Mouse (Mus musculus) right cerebral cortex, postnatal 36 days (tissue): ENCODE measurements around the gene Ldlr.
"Not testable (repeated sequence)": the region's sequence is repeated elsewhere in the genome, so short reads cannot be mapped to it uniquely, and the experiment has no call there.

Source experiments
- DNase-seq, 2 experiments: peaks; one replicate each; pipeline ENCODE4 v3.0.0; 2022; ENCODE audit warnings: low spot score in 2 of 2, mixed read lengths in 1 of 2

Gene Ldlr

GRCm38 (mm10) chr9:21788234-21788633 is 65.0 kb downstream of the Ldlr start:
- DNase-seq: no peak

DNA sequence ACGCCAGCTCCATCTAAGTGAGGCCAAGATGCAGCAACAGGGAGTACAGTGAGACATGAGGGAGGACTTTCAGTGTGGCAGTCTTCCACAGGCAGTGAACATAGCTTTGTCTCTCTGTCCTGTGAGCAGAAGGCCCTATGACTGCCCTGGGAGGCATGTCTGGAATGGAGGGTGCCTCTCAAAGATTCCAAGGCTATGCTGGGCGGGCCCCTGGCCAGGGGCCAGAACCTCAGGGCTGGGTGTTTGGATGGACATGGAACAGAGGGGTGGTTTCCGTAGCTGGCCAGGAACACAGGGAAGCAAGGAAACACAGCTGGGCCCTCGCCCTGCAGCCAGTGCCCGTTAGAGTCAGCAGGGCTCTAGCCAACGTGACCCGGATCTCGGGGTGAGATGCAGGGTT is 68.6 kb downstream of the Ldlr start:
- no peak for DNase-seq

DNA sequence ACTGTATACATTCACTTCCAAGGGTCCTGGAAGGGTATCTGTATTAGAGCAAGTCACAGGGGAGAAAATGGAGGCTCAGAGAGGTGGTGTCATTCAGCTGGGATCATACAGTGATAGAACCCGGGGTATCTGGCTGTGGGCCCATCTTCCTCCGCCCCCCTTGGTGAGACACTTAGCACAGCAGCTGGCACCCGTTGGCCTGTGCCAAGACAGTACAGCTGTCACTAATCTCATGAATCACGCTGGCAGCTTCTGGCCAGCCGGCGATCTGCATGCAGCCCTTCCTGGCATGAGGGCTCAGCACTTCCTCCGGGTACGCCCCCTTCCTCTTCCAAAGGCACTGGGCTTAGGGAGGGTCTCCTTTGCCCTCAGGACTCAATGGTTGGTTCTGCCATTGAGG is 69.4 kb downstream of the Ldlr start:
- DNase-seq: peak; percentile 42 to 59

DNA sequence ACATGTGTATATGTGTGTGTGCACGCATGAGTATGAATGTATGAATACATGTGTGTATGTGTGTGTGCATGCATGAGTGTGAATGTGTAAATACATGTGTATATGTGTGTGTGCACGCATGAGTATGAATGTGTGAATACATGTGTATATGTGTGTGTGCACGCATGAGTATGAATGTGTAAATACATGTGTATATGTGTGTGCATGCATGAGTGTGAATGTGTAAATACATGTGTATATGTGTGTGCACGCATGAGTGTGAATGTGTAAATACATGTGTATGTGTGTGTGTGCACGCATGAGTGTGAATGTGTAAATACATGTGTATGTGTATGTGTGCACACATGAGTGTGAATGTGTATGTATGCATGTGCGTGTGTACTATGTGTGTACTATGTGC is 70.2 kb downstream of the Ldlr start:
- not testable (repeated sequence) for DNase-seq

- no peak for DNase-seq
These were observed 71.1 kb downstream of the Ldlr start for GRCm38 (mm10) chr9:21794344-21794834.

DNA sequence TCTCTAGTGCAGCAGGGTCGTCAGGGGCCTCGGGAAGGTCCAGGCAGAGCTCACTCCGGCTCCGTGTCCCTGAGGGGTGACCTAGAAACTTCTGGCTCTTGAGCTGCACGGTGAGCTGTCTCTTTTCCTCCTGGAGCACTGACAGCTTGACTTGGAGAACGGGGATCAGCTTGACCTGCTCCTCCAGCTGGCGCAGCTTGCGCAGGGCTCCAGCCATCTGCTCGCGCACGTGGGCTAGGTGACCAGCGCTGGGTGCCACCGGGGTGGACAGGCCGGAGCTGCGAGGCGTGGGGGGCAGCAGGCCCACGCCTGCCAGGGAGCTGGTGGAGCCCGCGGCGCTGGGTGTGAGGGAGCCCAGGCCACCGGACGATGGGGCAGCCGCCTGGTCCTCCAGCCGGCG is 71.6 kb downstream of the Ldlr start:
- no peak for DNase-seq

DNA sequence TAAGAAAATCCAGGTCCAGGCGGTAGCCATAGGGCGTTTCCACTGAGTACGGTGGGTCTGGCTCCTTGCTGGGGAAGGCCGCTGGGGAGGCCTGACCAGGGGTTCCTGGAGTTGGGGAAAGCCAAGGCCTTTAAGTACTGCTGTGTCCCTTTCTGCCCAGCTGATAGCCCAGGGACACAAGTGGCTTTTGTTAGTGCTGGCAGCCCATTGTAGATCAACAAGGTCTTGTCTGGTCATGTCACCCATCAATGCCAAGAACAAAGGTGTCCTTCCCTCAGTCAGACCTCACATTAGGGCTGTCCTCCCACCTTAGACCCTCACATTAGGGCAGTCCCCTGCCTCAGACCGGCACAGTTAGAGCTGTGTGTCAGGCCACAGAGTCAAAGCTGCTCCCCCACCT is 72.3 kb downstream of the Ldlr start:
- DNase-seq: no peak

DNA sequence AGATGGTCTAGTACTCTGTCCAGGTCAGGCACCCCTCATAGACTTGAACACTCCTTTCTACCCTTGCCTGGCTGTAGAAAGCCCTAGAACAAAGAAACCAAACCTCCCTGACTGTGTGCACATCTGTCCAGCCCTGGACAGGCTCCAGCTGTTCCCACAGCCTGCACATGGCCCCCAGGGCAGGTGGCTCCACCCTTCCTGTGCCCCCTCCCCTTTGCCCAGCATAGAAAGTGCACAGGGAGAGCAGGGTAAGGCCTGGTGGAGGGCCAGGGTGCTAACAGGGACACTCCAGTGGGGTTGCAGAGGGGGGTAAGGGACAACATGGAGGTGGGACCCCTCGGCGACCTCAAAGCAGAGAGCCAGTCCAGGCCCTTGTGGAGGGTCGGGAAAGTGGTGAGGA is 73.0 kb downstream of the Ldlr start:
- no peak for DNase-seq

DNA sequence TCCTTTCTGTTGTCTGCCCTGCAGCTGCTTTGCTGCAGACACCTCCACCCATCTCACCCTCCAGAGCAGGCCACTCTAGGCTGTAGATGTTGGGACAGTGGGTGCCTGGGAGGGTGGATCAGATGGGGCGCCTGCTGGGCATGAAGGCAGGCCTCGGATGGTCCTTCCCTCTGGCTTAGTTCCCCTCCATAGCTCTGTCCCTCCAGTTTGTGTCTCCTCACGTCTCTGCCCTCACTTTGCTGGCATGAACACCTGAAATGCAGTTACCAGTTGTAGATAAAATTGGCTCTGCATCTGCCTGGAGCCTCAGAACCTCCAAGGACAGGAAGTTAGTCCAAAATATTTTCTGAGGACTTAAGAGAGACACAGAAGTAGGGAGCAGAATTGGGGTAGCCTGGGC is 73.6 kb downstream of the Ldlr start:
- no peak for DNase-seq

GRCm38 (mm10) chr9:21797921-21798344 is 74.7 kb downstream of the Ldlr start:
- no peak for DNase-seq

DNA sequence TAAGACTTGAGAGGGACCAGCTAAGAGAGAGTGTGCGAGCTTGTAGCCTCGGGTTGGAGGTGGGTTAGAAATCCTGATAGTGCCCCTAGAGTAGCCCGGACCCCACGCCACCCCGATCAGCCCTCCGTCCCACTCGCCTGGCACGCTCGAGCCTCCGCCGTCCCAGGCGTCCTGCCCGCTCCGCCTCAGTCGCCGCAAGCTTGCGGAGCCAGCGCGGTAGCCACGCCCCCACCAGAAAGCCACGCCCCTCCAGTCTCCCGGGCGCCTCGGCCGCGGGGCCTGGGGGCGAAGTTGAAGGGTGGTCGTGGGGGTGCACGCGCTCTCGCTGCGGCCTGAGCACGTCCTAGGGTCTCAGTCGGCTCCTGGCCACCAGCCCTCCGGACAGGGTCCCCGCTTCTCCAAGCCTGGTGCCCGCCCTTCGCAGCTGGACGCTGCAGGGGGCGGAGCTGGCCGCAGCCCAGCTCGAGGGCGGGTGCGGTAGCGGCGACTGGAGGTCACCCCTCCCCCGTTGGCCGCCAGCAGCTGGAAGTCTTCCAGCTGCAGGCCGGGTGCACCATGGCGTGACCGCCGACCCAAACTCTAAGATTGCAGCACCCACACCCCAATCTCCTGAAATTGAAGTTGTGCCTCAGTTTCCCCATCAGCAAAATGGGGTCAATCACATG is 75.2 kb downstream of the Ldlr start, which contains the start of gene Kank2:
Gene Kank2, minus strand, starts transcription at position 400 of the 665 bp plus-strand sequence.
- no peak for DNase-seq

DNA sequence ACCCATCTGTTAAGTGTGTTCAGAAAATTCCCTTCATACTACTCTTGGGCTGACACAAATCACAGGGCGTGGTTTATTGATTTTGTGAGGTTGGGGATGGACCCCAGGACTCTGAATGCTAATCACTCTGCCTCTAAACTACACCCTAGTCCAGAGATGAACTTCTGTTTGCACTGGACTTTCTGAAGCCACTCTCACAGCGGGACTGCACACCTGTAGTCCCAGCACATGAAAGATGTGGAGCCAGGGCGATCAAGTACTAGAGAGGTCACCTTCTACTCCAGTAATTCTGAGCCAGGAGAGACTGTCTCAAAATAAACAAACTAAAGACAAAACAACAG is 75.7 kb downstream of the Ldlr start:
- DNase-seq: no peak
